Mouse (Mus musculus): ENCODE data around the gene Ccno.

DNA sequence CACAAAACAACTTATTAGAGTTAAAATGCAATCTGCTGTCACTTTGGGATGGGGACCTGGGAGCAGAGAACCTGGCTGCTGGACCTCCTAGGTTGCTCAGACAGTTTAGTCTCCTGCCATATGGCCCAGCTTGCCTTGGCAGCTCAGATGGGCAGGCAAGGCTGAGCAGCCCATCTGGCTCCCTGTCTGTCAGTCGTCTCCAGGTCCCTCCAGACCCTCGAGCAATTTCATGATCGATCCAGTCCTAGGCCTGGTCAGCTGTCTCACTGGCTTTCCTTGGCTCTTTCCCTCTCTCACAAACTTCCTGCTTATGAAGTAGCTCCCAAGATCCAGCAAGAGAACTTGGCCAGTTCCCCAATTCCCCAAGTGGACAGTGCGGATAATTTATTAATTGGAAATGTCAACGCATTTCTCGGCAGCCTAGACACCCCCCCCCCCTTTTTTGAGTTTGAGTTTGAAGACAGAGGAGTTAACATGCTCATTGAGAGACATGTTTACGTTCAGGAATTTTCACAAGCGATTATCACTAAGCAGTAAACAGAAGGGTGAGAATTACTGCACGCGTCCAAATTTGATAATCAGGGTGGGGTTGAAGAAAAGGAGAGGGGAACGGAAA lies 46.8 kb downstream of the Ccno start:
- no peak for TF ChIP-seq POLR2A (IDR thresholded peaks at IDR 0.05; ENCODE audit: low read depth, low read length)
- TF ChIP-seq CTCF (conservative IDR thresholded peaks at IDR 0.05; ENCODE audit: insufficient read depth, insufficient read length, low read depth, low read length) = no peak
